Mouse (Mus musculus) megakaryocyte progenitor cell, adult 5-6 weeks (primary cell): ENCODE measurements at regions not wholly inside any gene's neighbourhood (a gene's known extent, or its start where the extent isn't known, plus 50 kb on each side); places are given as distances from the start of the nearest gene placed in this dataset.

Experiments
- ATAC-seq: replicated peaks from 2 replicates; pipeline ENCODE4 v1.8.0; 2016; ENCODE audit warnings: mild to moderate bottlenecking, moderate TSS enrichment, inconsistent platforms; ENCODE audit not compliant: poor library complexity

DNA sequence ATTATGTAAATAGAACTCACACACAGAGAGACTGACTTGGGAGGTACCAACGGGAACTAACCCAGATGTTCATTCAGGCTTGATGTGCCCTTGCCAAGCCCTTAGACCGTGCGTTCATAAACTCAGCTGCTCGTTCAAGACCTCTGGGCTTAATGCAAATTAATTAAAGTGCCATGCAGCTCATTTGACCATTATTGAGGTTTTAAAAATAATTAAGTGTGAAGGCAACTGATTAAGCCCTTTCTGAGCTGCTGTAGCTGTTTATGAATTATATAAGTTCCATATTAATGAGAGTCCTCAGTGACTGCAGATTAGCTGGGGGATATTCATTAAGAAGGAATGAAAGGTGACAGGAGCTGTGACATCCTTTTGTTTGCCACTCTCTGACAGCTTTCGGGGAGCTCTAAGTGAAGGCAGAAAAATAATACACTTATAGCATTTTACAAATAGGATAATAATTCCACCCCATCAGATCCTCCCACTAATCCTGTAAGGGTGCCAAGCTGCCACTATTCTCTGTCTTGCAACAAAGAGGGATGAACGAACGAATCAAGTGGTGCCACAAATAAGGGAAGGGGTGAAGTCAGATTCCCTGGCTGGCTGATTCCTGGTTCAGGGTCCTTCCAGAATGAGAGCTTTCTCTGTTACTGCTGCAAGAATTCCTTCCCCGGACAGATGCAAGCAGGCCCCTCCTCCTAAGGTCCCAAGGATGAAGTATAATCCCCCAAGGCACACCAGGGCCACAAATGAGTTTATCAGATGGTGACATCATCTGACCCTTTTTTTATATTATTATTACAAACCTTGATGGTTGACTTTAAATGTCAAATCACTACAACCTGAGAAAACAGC is 184.7 kb upstream of the Nckap5 start:
- no peak for ATAC-seq

- ATAC-seq, result peak; percentile 42; the same call in 1 of the 2 replicates
Measured at GRCm38 (mm10) chr1:127011901-127012300, 181.3 kb upstream of the Nckap5 start.

GRCm38 (mm10) chr1:127009699-127010098 is 179.1 kb upstream of the Nckap5 start:
- peak; percentile 58 for ATAC-seq

GRCm38 (mm10) chr1:127001700-127002099 is 171.1 kb upstream of the Nckap5 start:
- no peak for ATAC-seq

GRCm38 (mm10) chr1:126993061-126993640 is 162.6 kb upstream of the Nckap5 start:
- ATAC-seq, result peak; percentile 71

DNA sequence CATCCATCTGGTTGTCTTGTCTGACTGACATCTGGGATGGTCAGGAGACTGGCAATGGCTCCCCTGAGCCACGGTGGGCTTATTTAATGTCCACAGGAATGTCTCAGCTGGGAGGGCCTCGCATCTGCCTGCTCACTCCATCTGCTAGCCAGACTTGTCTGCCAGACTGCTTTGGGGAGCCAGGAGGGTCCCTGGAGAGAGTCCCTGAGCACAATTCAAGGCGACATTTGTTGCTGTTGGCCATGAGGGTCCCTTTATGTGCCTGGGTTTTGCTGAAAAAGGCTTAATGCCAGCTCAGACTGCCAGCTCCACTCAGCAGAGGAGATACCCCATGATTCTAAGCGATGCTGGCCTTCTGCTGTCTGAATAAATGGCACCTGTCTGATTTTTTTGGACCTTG is 161.8 kb upstream of the Nckap5 start:
- ATAC-seq, result no peak

- ATAC-seq, result no peak
Measured at GRCm38 (mm10) chr1:126982805-126983204, 152.2 kb upstream of the Nckap5 start.

GRCm38 (mm10) chr1:126980311-126980710 is 149.7 kb upstream of the Nckap5 start:
- ATAC-seq, result no peak

DNA sequence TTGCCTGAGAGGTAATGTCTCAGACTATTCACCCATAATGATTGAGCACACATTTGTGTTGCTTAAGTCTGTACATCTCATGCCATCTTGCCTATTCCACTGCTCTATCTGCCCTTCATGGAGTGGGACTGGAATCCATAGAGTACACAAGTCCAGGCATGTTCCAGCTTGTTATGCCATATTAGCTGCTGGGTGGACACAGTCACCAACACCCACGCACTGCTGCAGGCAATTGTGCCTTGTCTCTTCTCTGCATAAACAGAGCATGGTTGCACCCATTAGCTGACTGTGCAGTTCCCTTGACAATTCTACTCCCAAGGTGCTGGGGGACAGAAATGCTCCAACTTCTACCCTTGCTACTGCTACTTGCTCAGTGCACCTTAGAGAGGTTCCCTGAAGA is 143.3 kb upstream of the Nckap5 start:
- ATAC-seq, result no peak

DNA sequence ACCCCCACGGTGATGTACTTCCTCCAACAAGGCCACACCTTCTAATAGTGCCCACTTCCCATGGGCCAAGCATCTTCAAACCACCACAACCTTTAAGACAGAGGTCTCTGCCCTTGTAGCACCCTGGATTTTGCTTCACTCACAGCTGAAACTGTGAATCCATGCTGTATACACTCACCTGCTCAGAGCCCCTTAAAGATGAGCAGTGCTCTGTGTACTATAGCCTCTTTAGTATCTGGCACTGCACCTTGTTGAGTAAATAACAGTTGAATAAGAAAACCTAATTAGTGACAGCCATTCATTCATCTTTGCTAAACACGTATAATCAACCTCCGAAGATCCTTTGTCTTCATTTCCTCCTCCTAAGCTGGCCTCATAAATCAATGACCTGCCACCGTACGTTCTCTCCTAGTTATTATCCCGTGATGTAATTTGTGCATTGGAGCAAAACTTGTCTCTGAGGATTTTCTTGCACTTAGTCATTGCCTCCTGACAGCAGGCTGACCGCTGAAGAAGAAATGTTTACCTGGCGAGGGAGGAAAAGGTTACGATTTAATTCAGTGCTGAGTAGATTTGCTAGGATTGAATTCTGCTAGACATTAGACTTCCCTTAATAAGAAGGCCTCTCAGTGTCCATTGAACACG is 141.3 kb upstream of the Nckap5 start:
- ATAC-seq, result no peak

DNA sequence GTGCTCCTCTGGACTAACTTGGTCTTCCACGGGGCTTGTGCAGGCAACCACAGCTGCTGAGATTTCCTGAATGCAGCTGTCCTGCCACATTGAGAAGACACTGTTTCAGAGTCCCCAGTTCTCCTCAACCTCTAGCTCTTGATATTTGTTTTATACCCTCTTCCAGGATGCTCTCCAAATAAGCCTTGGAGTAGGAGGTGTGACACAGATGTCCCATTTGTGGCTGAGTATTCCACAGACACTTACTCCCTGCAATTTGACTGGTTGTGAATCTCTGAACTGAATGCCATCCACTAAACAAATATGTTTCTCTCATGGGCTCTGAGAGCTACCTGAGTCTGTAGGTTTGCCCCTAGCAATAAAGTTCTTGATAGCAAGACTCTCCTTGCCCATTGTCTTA is 140.5 kb upstream of the Nckap5 start:
- no peak for ATAC-seq

DNA sequence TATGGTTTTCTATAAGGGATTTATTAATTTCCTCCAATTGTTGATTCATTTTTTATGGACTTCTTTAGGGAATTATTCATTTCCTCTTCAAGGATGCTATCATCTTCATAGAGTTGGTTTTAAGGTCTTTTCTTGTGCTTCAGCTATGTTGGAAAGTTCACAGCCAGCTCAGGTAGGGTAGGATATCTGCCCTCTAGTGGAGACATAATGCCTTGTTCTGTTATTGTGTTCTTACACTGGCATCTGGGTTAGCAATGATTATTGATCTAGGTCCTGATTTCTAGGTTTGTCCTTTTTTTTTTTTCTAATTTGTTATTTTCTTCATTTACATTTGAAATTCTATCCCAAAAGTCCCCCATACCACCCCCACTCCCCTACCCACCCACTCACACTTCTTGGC is 135.8 kb upstream of the Nckap5 start:
- no peak for ATAC-seq

GRCm38 (mm10) chr1:126955839-126956720 is 125.5 kb upstream of the Nckap5 start:
- ATAC-seq, result no peak

DNA sequence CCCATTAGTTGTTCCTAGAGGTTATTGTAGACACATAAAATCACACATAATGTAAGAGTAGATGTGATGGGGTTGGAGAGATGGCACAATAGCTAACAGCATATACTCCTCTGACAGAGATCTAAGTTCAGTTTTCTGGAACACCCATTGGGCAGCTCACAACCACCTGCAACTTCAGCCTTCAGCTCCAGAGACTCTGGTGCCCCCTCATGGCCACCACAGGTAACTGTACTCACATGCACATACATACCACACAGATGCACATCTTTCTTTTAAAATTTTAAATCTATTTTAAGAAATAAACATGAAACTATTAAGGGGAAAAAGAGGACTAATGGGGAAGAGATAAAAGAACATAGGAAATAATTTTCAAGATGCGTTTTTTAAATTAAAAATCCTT is 117.3 kb upstream of the Nckap5 start:
- no peak for ATAC-seq

GRCm38 (mm10) chr1:126932658-126933057 is 102.1 kb upstream of the Nckap5 start:
- ATAC-seq, result no peak

DNA sequence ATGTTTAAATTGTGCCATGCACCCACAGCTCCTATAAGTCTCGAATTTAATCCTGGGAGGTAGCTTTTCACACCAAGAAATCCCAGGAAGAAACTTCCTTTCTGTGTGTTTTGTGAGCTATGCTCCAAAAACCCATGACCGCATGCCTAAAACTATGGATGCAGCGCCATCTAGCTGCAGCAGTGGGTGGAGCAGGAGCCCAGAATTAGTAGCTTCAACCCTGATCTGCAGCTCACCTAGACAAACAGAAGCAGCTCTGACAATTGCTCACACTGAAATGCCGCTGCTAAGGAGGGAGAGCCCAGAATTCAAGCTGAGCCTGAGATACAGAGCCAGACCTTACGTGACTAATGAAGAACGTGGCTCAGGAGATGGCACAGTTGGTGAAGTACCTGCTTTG is 101.2 kb upstream of the Nckap5 start:
- ATAC-seq, result peak; percentile 93

GRCm38 (mm10) chr1:126931093-126931492 is 100.5 kb upstream of the Nckap5 start:
- no peak for ATAC-seq

GRCm38 (mm10) chr1:126930611-126931010 is 100.0 kb upstream of the Nckap5 start:
- ATAC-seq, result no peak

- peak; percentile 58; the same call in 1 of the 2 replicates for ATAC-seq
Measured at GRCm38 (mm10) chr1:126929666-126930065, 99.1 kb upstream of the Nckap5 start.

DNA sequence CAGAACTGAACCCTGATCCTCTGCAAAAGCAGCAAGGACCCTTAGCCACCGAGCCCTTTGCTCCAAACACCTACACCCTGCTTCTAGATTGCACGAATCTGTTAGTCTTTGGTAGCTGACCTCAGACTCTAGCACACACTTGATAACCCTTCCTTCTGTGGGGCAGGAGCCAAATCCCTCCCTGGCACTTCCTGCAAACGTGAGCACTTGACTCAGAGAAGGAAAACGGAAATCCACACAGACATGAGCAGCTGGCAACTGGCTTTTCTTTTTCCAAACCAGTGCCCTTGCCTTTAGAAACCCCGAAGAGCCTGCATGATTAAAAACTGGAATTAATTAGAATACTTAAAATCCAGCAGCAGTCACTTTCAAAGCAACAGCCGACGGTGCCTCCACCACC is 97.6 kb upstream of the Nckap5 start:
- no peak for ATAC-seq
